Mouse (Mus musculus) natural killer cell, adult 2 months (primary cell): ENCODE results near the gene Pmm1.
A peak's percentile ranks its signal among the peaks of the same experiment; 100 is the strongest.

Source experiments
- DNase-seq, 2 experiments: peaks; one replicate each; pipeline ENCODE4 v3.0.0; 2022; ENCODE audit warnings: low spot score in 2 of 2

The Pmm1 gene

DNA sequence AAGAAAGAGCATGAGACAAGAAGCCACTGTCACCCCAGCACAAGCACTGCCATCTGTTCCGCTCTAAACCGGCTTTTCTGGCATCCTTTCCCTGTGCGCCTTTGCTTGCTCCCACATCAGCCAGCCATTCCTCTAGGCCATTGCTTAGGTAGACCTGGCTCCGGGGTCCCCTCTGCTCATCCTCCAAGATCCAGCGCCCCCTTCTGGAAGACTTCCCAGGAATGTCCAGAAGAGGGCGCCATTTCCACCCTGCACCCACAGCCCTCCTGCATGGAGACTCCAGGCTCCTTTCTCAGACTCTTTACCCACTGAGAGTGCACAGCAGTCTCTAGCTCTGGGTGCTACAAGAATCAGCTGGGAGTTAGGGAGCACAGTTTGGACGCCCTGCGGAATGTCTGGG, 4.3 kb downstream of the Pmm1 start:
- DNase-seq, result peak; percentile 36 to 63

DNA sequence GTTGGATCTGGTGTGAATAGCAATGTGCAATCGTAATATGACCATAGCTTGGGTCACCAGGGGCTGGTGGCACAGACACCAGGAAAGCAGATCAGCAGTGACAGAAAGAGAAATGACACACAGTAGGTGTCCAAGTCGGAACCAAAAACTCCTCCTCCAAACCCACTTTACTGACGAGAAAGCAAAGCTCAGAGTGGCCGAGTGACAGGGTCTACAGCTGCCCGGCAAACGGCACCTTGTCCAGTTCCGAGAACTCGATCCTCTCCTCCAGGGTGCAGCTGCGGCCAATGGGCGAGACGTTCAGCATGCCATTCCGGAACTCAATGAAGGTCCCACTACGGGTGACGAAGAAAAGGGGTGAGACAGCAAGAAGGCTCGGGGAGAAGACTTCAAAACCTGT, 5.3 kb downstream of the Pmm1 start:
- no peak for DNase-seq

DNA sequence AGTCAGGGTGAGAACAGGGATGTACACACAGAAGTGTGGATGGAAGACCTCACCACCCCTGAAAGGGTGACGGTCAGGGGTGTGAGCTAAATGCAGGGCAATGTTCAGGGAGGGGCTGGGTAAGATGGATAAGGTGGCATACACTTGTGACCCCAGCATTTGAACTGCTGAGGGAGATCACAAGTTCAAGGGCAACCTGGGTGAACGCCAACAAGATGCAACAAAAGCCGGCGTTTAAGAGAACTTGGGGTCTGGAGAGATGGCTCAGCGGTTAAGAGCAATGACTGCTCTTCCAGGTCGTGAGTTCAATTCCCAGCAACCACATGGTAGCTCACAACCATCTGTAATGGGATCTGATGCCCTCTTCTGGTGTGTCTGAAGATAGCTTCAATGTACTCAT, 6.0 kb downstream of the Pmm1 start:
- no peak for DNase-seq

DNA sequence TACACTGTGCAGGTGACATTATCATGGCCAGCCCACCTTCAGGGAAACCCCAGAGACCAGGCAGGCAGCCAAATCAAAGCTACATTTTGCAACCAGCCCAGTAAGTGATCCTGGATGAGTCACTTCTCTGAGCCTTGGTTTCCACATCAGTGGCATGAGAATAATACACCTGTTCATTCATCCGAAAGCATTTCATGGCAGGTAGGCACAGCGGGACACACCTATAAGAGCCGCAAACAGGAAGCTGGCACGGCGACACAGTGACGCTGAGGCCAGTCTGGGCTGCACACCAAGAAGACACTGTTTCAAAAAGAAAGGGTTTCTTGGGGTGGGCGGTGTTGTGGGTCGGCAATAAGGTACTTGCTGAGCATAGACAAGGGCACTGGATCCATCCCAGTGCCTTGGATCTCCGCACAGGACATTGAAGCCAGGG, 6.6 kb downstream of the Pmm1 start:
- no peak for DNase-seq

DNA sequence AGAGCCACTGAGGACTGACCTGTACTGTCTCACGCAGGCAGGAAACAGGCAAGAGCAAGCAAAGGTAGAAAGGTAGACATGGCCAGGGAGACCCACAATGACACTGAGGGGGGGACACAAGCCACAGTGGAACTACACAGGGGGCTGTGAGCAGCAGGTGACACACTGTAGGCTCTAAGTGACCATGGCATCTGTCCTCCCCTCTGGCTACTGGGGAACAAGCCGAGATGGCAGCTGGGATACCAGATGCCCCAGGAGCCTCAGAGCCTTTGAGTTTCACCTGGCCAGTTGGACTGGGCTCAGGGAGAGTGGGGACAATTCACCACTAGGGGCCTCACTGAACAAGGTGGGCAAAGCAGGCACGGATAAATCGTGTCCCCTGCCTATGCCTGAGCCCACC, 8.4 kb downstream of the Pmm1 start:
- DNase-seq, result no peak

DNA sequence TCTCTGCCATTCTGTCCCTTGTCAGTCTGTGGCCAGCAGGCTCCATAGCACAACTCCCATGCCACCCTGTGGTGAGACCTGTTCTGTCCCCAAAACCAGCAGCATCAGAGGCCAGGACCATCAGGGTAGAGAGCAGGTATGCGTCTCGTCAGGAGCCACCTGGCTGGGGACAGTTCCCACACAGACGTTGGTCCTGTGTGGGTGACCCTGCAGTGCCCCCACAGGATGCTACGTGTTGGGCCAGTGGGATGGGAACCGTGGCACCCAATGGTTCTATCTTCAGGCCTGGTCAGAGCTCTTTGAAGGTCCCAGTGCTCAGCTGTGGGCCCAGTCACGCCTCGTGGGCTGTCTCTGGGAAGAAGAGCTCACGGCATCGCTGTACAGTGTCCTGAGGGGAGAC, 9.6 kb downstream of the Pmm1 start:
- no peak for DNase-seq

DNA sequence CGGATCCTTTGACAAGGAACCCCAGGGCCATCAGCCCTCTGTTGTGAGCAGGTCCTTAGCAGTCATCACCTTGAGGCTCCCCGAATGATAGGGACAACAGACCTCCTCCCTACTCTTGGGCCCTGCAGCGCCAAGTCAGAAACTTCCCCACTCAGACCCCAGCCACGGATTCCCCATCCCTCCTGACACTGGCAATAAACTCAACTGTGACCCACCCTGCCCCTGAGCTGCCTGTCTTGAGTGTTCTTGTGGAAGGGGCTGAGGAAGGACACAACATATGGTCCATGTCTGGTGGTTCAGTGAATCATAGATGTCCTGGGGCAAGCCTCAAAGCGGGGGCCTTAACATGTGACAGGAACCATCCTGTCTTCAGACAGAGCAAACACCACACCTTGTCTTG, 10.0 kb downstream of the Pmm1 start:
- DNase-seq, result no peak

DNA sequence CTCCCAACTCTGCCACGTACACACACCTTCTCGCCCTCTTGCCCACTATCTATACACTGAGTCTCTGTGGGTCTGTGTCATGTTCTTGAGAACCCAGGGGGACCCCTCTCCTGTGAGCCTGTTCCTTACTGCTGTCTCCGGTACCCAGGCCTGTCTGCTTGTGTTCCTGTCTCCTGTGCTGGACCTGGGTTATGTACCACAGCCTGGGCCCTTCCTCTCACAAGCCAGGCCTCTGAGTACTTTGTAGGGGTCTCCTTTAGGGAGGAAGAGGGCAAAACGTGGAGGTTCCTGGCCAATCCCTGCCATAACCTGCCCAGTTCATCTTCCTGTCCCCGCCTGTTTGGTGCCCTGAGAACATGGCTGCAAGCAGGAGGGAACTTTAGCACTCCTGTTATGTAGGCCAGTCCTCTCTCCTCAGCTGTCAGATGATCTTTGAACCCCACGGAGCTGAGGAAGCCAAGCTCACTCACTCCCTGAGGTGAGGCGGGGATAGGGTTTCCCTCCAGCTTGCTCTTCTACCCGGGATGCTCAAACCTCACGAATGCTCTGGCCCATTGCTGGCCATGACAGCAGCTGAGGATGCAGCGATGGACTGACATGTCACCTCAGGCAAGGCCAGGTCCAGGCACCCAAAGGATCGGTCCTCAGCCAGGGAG, 11.1 kb downstream of the Pmm1 start:
- no peak for DNase-seq

DNA sequence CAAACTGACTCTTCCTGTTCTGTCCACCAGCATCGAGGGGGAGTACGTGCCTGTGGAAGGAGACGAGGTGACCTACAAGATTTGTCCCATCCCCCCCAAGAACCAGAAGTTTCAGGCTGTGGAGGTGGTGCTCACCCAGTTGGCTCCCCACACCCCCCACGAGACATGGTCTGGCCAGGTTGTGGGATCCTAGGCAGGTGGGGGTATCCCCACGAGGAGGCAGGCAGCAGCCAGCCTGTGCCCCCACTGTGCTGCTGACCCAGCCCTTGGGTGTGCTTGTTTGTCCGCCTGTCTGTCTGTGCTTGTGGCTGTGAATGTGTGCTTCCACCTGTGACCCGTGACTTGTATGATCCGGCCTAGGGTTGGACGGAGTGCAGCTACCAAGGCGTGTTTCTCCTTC, 11.7 kb downstream of the Pmm1 start:
- DNase-seq, result no peak

DNA sequence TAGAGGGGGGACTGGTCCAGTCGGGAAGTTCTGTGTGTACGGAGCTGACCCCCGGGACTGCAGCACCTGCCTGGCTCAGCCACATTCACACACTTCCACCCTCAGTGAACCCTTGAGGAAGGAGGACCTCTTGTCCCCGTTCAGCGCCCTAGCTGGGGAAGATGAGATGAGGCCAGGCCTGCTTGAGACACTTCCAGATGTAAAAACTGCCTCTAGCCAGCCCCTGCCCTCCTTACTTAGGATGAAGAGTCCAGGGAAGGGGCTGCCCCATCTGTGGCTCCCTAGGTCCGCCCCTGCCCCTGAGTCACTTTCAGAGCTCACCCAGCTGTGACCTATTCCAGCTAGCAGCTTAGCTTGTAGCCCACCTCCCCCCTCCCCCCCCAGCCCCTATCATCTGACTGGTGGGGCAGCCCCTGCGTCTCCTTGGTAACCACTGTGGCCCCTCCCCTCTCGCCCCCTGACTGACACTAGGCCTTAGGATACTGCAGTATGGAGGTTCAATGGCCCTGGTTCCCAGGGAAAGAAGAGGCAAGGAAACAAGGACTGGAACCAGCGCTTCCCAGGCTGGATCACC, 17.5 kb downstream of the Pmm1 start:
- no peak for DNase-seq

DNA sequence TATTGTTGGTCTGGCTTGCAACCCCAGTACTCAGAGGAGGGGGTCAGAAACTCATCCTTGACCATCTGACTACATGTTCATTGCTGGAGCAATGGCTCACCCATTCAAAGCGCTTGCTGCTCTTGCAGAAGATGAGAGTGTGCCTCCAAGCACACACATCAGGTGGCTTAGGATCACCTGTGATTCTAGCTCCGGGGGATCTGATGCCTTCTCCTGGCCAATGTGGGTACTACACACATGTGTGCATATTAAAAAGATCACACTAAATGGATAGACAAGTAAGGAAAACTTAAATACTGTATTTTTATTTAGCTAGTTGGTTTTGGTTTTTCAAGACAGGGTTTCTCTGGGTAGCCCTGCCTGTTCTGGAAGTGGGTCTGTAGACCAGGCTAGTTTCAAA, 19.7 kb downstream of the Pmm1 start:
- no peak for DNase-seq

DNA sequence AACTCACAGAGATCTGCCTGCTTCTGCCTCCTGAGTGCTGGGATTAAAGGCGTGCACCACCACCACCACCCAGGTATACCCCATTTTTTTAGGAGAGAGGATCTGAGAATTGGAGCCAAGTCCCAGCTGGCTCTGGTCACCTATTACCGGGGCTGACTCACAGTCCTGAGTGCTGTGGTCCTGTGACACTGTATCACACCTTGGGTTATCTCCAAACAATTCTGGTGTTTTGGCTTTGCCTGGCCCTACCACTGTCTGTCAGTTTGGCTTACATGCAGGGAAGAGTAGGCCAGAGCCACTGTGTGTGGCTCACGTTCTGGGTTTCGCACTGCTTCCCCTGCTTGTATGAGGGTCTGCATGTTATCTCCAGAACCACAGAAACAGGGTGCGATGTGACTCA, 20.5 kb downstream of the Pmm1 start:
- DNase-seq, result no peak

DNA sequence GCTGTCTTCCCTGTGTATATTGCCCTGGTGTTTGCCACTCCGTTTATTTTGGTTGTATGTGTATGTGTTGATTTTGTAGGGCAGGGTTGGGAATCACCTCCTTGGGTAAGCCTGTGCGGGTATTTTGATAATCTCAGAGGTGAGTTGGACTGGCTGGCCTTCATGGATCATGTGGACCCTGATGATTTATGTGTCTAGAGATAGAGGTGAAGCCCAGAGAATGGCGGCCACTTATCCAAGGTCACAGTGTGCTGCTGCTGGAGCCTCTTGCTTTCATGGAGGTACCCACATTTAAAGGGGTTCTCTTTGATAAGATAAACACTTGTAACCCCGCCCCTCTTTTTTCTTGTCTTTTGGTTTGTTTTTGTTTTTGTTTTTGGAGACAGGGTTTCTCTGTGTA, 21.0 kb downstream of the Pmm1 start:
- no peak for DNase-seq

DNA sequence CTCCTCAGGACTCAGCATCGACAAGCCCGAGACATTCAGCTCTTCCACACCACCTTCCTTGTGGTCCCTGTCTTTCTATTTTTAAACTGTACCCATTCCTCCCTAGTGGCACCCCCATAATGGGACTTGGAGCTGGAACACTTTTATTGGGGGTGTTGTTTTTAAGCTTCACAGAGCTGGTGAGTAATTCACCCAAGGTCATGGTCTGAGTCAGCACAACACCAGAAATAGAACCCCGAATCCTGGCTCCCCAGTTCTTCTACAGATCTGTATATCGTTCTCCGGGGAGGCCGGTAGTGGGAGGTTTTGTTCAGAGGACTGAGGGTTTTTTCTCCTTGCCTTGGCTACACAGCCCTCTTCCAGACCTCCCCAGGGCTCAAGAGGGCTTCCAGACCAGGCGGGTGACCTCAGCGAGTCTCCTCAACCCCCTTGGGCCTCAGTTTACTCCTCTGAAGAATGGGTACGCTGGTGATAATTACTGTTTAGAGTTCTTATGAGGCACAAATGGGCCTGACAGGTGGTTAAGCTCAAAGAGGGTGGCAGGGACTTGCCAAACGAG, 21.5 kb downstream of the Pmm1 start:
- DNase-seq, result no peak

DNA sequence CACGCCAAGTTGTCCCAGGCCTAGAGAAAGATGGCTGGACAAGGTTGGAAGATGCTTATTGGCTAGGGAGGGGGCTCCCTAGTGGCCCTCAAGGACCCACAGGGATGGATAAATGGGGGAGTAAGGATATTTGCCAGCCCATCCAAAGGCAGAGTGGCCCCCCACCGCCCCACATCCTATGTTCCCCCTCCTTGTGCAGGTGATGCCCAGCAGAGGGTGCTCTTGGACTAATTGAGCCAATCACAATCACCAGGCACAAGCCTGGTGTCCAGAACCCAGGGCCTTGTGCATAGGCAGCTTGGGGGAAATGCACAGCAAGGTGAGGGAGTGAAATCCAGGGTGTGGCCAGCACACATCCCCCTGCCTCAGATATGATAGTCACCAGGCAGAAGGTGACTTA, 22.5 kb downstream of the Pmm1 start:
- DNase-seq, result peak in 1 of 2 experiments; percentile 28

DNA sequence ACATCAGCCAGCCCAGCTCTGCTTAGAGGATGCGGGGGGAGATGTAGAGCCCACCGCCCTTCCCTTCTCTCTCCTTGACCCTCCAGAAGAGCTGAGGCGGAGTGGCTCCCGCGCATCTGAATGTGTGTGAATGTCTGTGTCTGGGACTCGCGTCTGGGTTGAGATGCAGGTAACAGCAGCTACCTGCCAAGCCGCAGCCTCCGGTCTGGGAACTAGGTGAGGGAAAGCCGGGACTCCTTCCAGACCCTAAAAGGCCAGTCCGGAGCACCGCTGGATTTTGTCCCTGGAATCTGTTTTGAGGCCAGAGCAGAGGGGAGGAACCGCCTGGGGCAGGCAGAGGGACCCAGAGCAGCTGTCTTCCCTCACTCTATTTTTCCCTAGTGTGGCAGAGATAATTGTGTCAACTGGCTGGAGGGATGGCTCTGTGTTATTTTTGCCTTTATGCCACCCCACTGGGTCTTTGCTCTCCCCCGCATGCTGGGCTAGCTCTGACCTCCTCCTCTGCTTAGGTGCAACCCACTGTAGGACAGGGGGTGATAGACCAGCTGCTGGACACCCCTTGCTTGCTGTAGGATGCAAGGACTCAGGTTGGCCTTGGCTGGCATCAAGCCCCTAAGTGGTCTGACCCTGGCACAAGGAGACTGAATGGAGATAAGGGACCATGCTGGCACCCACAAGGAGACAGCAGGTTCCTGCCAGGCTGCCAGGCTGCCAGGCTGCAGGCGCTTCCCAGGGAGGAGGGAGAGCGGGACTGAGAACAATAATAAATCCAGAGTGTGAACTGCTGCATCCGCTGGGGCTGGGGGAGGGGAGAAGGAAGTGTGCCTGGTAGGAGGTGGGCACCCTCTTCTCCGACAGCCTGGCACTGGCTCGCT, 23.4 kb downstream of the Pmm1 start:
- DNase-seq, result no peak

DNA sequence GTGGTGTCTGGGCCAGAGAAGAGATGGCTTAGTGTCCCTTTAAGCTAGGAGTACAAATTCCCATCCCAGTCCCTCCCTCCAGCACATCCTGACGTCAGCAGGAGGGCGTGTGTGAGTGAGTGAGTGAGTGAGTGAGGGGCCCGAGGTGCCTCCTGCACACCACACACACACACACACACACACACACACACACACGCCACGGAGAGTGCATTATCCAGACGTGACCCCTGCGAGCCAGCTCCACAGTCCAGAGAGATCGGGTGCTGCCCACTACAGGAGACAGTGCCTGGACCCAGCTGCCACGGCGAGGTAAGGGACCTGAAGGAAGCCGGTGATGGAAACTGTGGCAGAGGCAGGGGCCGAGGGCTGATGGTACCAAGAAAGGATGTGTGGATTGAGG, 24.1 kb downstream of the Pmm1 start, which contains the start of gene Csdc2:
Gene Csdc2 (plus strand): TSS at position 81 of the 400 bp plus-strand sequence.
- no peak for DNase-seq

DNA sequence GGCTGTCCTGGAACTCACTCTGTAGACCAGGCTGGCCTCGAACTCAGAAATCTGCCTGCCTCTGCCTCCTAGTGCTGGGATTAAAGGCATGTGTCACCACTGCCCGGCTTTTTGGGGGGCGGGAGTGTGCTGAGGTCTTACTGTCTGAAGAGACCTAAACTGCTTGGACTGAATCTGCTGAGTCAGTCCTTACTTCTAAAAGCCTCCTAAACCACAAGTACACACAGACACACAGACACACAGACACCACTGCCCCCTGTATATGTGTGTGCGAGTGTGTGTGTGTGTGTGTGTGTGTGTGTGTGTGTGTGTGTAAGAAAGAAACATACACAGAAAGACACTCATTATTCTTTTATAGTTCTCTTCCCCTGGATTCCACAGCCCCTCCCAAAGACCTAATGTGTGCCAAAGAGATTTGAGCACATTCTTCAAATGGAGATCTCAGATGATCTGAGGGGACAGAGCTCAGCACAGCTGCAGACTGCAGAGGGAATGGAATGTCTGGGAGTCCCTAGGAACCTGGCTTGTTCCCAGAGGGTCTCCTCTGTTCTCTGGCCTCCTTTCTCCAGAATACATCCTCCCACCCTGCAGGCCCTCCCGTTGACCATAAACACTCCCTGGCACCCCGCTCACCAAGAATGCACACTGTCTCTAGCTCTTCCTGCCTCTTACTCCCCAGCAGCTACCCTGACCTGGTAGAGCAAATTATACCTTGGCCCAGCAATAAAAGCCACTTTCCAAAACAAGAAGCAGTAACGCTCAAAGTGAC, 24.7 kb downstream of the Pmm1 start:
- no peak for DNase-seq

DNA sequence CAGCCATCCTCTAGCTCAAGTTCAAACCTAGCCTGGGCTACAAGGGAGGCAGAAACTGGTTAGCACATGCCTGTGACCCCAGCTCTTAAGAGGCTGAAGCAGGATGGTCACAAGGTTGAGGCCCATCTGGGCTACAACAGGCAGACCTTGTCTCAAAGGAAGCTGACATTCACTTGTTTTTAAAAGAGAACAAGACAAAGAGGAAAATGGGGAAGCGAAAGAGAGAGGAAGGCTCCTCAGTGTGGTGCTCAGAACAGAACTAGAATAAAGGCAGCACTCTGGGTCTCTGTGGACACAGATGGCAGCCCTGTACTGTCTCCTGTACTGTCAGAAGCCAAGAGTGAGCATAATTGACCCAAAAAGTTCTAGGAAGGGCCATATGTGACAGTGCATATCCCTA, 26.7 kb downstream of the Pmm1 start:
- peak in 1 of 2 experiments; percentile 43 for DNase-seq

DNA sequence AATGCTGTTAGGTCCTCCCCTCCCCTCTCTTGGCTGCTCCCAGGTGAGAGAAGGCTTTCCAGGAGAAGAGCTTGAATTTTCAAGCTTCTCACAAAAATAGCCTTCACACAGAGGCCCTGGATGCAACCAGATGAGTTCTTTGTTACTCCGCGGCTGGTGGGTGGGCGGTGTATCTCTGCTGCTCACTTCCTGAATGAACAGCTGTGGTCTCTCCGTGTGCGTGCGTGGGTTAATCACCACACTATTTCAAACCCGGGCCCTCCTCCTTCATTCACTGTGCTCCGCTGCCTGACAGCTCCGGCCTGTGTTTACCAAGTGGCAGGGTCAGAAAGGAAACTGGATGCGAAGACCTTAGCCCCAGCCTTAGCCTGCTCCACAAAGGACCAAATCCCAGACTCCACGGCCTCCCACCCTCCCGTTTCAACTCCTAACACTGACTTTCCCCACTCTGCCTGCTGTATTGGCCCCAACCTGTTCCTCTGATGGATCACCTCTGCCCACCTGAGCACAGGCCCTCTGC, 27.7 kb downstream of the Pmm1 start:
- peak in 1 of 2 experiments; percentile 50 for DNase-seq

DNA sequence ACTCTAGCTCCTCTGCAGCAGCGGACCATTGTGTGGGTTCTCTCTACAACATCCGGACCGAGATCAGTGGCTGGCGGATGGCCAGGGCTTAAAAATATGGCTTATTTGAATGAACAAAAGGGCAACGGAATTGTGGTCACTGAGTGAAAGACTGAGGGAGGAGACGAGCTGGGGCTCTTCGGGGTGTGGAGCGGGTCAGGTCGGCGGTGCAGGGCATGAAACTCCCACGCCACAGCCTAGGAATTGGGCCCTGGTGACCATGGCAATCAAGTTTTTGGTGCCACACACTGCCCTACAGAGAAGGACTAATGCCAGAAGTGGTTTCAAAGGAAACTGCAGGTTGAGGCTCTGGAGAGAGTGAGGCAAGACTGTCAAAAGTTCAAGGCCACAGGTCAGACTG, 32.5 kb downstream of the Pmm1 start:
- DNase-seq, result peak; percentile 26 to 40

DNA sequence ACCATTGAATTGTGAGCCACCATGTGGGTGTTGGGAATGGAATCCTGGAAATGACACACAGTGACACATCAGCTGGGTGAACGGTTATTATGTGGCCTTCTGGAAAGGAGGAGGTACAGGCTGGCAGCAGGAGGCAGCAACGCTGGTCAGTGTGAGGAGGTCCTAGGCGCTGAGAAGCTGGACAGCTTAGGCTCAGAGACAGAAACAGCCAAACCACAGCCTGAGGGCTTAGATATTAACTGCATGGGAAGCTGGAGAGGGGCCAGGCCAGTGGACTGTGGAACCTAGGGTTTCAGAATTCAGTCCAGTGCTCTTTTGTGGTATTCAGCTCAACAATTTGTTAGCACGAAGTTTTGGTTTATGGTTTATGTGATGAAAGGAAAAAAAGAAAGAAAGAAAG, 33.0 kb downstream of the Pmm1 start:
- no peak for DNase-seq
